Mouse (Mus musculus) myocyte (in vitro differentiated cells): ENCODE data around the gene Usf3. TPM values are rescaled to one million over a fixed set of nuclear protein-coding genes. Genes with fewer than 3 reads are reported as not detected.

Source experiments
- H3K27me3 ChIP-seq: one replicate; pipeline ENCODE4 v1.6.1; 2011; ENCODE audit not compliant: control insufficient read depth, insufficient read depth, insufficient read length
- H3K36me3 ChIP-seq: one replicate; pipeline ENCODE4 v1.6.1; 2011; ENCODE audit not compliant: control insufficient read depth, insufficient read depth
- H3K4me2 ChIP-seq: one replicate; pipeline ENCODE4 v1.6.1; 2011; ENCODE audit warnings: low read depth, control low read depth
- H3K4me3 ChIP-seq: one replicate; pipeline ENCODE4 v1.5.1; 2011; ENCODE audit warnings: mild to moderate bottlenecking, control low read depth, moderate library complexity
- H3K79me2 ChIP-seq: one replicate; pipeline ENCODE4 v1.6.1; 2011; ENCODE audit not compliant: control insufficient read depth, insufficient read depth
- H3ac ChIP-seq: one replicate; pipeline ENCODE4 v1.6.1; 2011; ENCODE audit not compliant: control insufficient read depth, insufficient read length
- CEBPB ChIP-seq: IDR thresholded peaks from 2 replicates; pipeline ENCODE4 v1.6.1; 2011; ENCODE audit warnings: mild to moderate bottlenecking, moderate library complexity; ENCODE audit not compliant: poor library complexity, insufficient read depth, severe bottlenecking
- E2F4 ChIP-seq: IDR thresholded peaks from one replicate; pipeline ENCODE4 v1.6.1; 2011; ENCODE audit warnings: mild to moderate bottlenecking, control low read depth, moderate library complexity; ENCODE audit not compliant: insufficient read depth
- MAX ChIP-seq: IDR thresholded peaks from one replicate; pipeline ENCODE4 v1.6.1; 2011; ENCODE audit warnings: low read depth, mild to moderate bottlenecking, control low read depth
- MYOD1 ChIP-seq, 3 experiments: IDR thresholded peaks; one replicate each; pipeline ENCODE4 v1.6.1; 2011; ENCODE audit warnings: control low read depth in 2 of 3, low read depth in 2 of 3, mild to moderate bottlenecking in 2 of 3, moderate library complexity in 1 of 3; ENCODE audit not compliant: insufficient read length in 2 of 3, control insufficient read depth in 1 of 3
- MYOG ChIP-seq, 3 experiments: IDR thresholded peaks; one replicate each; pipeline ENCODE4 v1.6.1; 2011; ENCODE audit warnings: control low read depth in 2 of 3, low read depth in 2 of 3, mild to moderate bottlenecking in 2 of 3; ENCODE audit not compliant: insufficient read length in 2 of 3, control insufficient read depth in 1 of 3, insufficient read depth in 1 of 3
- POLR2A ChIP-seq: IDR thresholded peaks from one replicate; pipeline ENCODE4 v1.6.1; 2011; ENCODE audit warnings: low read depth, mild to moderate bottlenecking, control low read depth, moderate library complexity; ENCODE audit not compliant: insufficient read length
- POLR2AphosphoS2 ChIP-seq: IDR thresholded peaks from one replicate; pipeline ENCODE4 v1.6.1; 2011; ENCODE audit warnings: low read depth, control low read depth; ENCODE audit not compliant: insufficient read length
- REST ChIP-seq: IDR thresholded peaks from one replicate; pipeline ENCODE4 v1.6.1; 2011; ENCODE audit warnings: mild to moderate bottlenecking, control low read depth, moderate library complexity; ENCODE audit not compliant: insufficient read depth, insufficient read length
- SRF ChIP-seq: IDR thresholded peaks from one replicate; pipeline ENCODE4 v1.6.1; 2011; ENCODE audit warnings: low read depth; ENCODE audit not compliant: control insufficient read depth, insufficient read length
- TCF12 ChIP-seq: IDR thresholded peaks from one replicate; pipeline ENCODE4 v1.6.1; 2011; ENCODE audit warnings: mild to moderate bottlenecking, control low read depth; ENCODE audit not compliant: poor library complexity, insufficient read depth, severe bottlenecking
- TCF3 ChIP-seq: IDR thresholded peaks from one replicate; pipeline ENCODE4 v1.6.1; 2011; ENCODE audit warnings: low read depth, control low read depth; ENCODE audit not compliant: insufficient read length
- USF1 ChIP-seq: IDR thresholded peaks from one replicate; pipeline ENCODE4 v1.6.1; 2011; ENCODE audit warnings: low read depth, mild to moderate bottlenecking, control low read depth, moderate library complexity
- polyA plus RNA-seq: library from polyadenylated mRNA; unstranded; fragments of >200 nt; fragmentation: generic; extraction: Trizol; gene quantifications from one replicate; pipeline ENCODE4 v1.2.1, GENCODE M21; 2012; ENCODE audit warnings: missing spikeins

Usf3 gene
- polyA plus RNA-seq, 1 experiment: 3.5 TPM

DNA sequence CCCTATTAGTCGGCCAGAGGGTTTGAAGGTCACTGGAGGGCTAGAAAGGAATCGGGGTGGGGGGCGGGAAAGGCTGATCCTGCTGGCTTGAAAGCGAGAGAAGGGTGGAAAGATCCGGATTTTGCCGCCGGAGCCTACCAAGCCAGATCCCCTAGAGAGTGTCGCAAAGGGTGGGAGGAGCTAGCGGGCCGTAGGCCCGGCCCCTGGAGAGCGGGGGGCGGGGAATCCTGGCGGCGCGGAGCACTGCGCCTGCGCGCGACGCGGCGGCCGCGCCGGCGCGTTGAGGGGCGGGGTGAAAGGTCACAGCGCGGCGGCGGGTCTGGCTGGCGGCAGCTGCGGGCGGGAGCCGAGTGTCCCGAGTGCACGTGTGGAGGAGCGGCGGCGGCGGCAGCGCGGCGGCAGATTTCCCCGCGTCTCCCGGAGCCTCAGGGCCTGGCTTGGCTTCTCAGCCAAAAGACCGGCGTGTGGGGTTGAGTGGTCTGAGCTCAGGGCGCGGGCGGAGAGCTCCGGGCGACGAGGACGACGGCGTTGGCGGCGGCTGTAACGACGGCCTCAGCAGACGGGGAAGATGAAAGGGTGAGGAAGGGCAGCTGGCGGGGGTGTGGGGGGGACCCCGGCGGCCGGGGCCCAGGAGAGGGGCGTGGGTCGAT, 33.4 kb upstream of the Usf3 start, which contains the start of the genes Atp6v1a and Naa50:
Gene Atp6v1a, minus strand, starts transcription at position 170 of the 650 bp plus-strand sequence.
Gene Naa50, plus strand, starts transcription at position 295 of the 650 bp plus-strand sequence.
- H3K4me2 ChIP-seq: peak within 1 kb of the TSS; percentile 92
- TF ChIP-seq CEBPB (no peak), REST (no peak), POLR2A (peak; percentile 95), USF1 (no peak), MAX (no peak), TCF3 (peak; percentile 14), TCF12 (no peak), SRF (no peak), POLR2AphosphoS2 (peak; percentile 93), MYOG (IDR thresholded peaks at IDR 0.05; ENCODE audit: control insufficient read depth in 1 of 3, insufficient read depth in 1 of 3, insufficient read length in 2 of 3, low read depth in 2 of 3) (peak in 2 of 3 experiments; percentile 73 to 84), MYOD1 (IDR thresholded peaks at IDR 0.05; ENCODE audit: control insufficient read depth in 1 of 3, insufficient read length in 2 of 3, low read depth in 2 of 3) (peak in 2 of 3 experiments; percentile 58 to 81), E2F4 (peak; percentile 19)
- H3ac ChIP-seq: peak within 1 kb of the TSS; percentile 32
- H3K36me3 ChIP-seq: no peaks in the 10 kb centered on the region
- peaks cover 84% of the 10 kb centered on the region for H3K79me2 ChIP-seq
- no peaks in the 10 kb centered on the region for H3K27me3 ChIP-seq
- peak within 1 kb of the TSS; percentile 91 for H3K4me3 ChIP-seq

DNA sequence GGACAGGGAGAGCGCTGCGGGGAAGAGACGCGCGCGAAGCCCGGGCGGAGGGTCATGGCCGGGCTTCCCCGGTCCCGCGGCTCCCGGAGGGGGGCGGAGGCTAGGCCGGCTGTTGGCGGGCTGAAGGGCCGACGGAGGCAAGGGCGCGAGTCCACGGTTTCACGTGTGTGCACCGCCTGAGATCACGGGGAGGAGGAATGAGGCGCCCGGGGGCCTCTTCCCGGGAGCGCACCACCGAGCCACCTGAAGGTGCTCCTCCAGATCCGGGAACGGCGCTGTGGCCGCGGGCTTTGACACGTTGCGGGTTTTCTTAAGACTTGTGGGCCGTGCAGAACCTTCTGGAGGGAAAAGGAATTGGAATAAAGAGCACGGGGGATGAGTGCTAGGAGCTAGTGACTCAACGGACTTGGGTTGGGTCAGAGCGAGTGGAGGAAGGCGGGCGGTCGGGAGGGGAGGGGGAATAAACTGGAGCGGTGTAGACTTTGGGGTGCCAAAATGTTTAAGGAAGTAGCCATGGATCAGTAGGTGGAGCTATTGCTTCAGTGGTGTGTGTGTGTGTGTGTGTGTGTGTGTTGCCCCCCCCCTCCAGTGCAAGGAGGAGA, 32.8 kb upstream of the Usf3 start:
- peak overlapping the region; percentile 92 for H3K4me2 ChIP-seq
- peak overlapping the region; percentile 32 for H3ac ChIP-seq
- H3K79me2 ChIP-seq: peaks cover 84% of the 10 kb centered on the region
- peak overlapping the region; percentile 91 for H3K4me3 ChIP-seq
- no peaks in the 10 kb centered on the region for H3K27me3 ChIP-seq
- TF ChIP-seq SRF (no peak), E2F4 (no peak), POLR2AphosphoS2 (no peak)
- no peaks in the 10 kb centered on the region for H3K36me3 ChIP-seq

DNA sequence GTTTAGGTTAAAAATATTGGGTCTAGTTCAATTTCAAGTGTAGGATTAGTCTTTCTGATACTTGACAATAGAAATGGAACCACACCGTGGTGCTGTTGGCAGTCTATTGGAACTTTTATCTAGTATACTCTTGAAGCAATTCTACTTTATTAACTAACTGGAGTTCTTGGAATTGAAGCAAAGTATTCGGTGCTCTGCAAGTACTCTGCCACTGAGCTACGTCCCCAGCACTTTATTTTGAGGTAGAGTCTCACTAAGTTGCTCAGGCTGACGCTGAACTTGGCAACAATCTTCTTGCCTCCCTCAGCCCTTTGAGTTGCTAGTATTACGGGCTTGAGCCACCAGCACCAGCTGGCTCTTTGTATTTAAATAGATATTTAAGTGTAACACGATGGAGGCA, 31.6 kb upstream of the Usf3 start:
- Histone ChIP-seq H3K27me3 (no peaks in the 10 kb centered on the region), H3K79me2 (peaks cover 84% of the 10 kb centered on the region), H3ac (no peak overlapping the region), H3K36me3 (no peaks in the 10 kb centered on the region), H3K4me3 (peak overlapping the region; percentile 91), H3K4me2 (peak overlapping the region; percentile 92)
- no peak for TF ChIP-seq CEBPB
- no peak for TF ChIP-seq MYOD1 (IDR thresholded peaks at IDR 0.05; ENCODE audit: control insufficient read depth in 1 of 3, insufficient read length in 2 of 3, low read depth in 2 of 3)
- TF ChIP-seq POLR2AphosphoS2: no peak
- no peak for TF ChIP-seq E2F4
- TF ChIP-seq SRF: no peak
- TF ChIP-seq REST: no peak
- no peak for TF ChIP-seq MYOG (IDR thresholded peaks at IDR 0.05; ENCODE audit: control insufficient read depth in 1 of 3, insufficient read depth in 1 of 3, insufficient read length in 2 of 3, low read depth in 2 of 3)
- no peak for TF ChIP-seq TCF3
- no peak for TF ChIP-seq MAX
- TF ChIP-seq USF1: no peak
- no peak for TF ChIP-seq TCF12
- no peak for TF ChIP-seq POLR2A

DNA sequence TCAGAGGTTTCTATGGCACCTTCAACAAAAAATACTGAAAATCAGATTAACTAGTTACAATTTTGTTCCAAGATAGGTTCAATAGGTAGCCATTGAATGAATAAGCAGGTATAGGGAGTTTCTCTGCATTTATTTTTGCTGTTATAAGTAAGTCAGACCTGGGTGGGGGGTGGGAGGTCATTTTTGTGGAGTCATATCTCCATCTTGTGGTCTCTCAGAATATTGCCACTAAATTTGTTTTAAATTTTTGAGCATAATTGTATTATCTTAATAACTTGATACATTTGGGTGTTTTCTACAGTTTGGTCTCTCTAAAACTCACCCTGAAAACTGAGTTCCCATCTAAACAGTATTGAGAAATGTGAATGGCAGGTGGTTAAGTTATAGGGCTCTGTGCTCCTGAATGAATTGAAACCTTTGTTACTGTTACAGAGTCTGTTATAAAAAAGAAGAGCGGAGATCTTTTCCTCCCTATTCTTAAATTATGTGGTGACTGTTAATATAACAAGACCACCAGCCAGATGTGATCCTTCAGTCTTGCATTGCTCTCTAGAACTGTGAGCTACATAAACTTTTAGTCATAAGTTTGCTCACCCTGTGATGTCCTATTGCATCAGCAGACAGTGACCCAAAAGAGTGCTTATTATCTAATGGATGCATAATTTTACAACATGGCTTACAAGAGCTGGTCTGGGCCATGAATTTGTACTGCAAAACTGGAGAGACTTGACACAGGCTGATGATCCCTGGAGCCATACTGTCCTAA, 23.9 kb upstream of the Usf3 start:
- Histone ChIP-seq H3K79me2 (peaks cover 95% of the 10 kb centered on the region), H3K4me2 (no peak overlapping the region), H3K36me3 (no peaks in the 10 kb centered on the region), H3ac (no peak overlapping the region), H3K27me3 (no peaks in the 10 kb centered on the region), H3K4me3 (no peak overlapping the region)
- TF ChIP-seq CEBPB (peak; percentile 67; the same call in 1 of the 2 replicates), POLR2AphosphoS2 (no peak), POLR2A (no peak), TCF12 (no peak)

DNA sequence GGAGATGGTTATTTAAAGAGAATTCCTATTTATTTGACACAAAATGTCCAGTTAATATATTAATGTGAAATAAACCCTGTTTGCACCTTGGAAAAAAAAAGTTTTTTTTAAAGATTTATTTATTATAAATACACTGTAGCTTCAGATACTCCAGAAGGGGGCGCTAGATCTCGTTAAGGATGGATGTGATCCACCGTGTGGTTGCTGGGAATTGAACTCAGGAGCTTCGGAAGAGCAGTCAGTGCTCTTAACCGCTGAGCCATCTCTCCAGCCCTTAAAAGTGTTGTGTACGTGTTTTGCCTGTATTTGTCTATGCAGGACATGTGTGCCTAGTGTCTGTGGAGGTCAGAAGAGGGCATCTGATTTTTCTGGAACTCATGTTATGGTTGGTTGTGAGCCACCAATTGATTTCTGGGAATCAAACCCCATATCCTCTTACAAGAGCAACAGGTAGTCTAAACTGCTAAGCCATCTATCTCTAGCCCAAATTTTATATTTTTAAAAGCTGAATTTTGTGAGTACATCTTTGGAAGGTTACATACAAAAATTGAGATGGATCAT, 18.5 kb upstream of the Usf3 start:
- no peak overlapping the region for H3K4me2 ChIP-seq
- H3K4me3 ChIP-seq: no peak overlapping the region
- no peak overlapping the region for H3ac ChIP-seq
- H3K27me3 ChIP-seq: no peaks in the 10 kb centered on the region
- TF ChIP-seq SRF (no peak), TCF12 (no peak), USF1 (no peak), E2F4 (no peak), MAX (no peak), MYOD1 (IDR thresholded peaks at IDR 0.05; ENCODE audit: control insufficient read depth in 1 of 3, insufficient read length in 2 of 3, low read depth in 2 of 3) (no peak), CEBPB (no peak), POLR2A (no peak), MYOG (IDR thresholded peaks at IDR 0.05; ENCODE audit: control insufficient read depth in 1 of 3, insufficient read depth in 1 of 3, insufficient read length in 2 of 3, low read depth in 2 of 3) (no peak), POLR2AphosphoS2 (no peak), REST (no peak), TCF3 (no peak)
- H3K79me2 ChIP-seq: peaks cover 66% of the 10 kb centered on the region
- H3K36me3 ChIP-seq: peaks cover 31% of the 10 kb centered on the region
